Mouse (Mus musculus) bone marrow macrophage, adult 2 months (primary cell): ENCODE measurements around the gene Slc47a2. TPM values are rescaled to one million over a fixed set of nuclear protein-coding genes. Genes with fewer than 3 reads are reported as not detected.

ENCODE experiments used
- H3K27ac ChIP-seq: 2 replicates; pipeline ENCODE4 v1.5.1; 2012; ENCODE audit warnings: low read depth, low read length; ENCODE audit not compliant: insufficient read depth
- H3K4me1 ChIP-seq: 2 replicates; pipeline ENCODE4 v1.6.1; 2012; ENCODE audit warnings: low read length; ENCODE audit not compliant: control insufficient read depth, insufficient read depth
- H3K4me3 ChIP-seq: 2 replicates; pipeline ENCODE4 v1.5.1; 2012; ENCODE audit warnings: mild to moderate bottlenecking, low read length, moderate library complexity; ENCODE audit not compliant: insufficient read depth
- CTCF ChIP-seq: IDR thresholded peaks from 2 replicates; pipeline ENCODE4 v1.5.1; 2012; ENCODE audit warnings: low read depth, mild to moderate bottlenecking, low read length, moderate library complexity
- POLR2A ChIP-seq: IDR thresholded peaks from 2 replicates; pipeline ENCODE4 v1.6.1; 2012; ENCODE audit warnings: mild to moderate bottlenecking, low read depth, low read length, borderline replicate concordance
- polyA plus RNA-seq: library from polyadenylated mRNA; stranded (reverse); fragments of >200 nt; gene quantifications from 2 replicates; pipeline ENCODE4 v1.2.4, GENCODE M21; 2012; ENCODE audit not compliant: missing spikeins, insufficient read depth, insufficient read length

The Slc47a2 gene
- polyA plus RNA-seq, 1 experiment, result not detected

DNA sequence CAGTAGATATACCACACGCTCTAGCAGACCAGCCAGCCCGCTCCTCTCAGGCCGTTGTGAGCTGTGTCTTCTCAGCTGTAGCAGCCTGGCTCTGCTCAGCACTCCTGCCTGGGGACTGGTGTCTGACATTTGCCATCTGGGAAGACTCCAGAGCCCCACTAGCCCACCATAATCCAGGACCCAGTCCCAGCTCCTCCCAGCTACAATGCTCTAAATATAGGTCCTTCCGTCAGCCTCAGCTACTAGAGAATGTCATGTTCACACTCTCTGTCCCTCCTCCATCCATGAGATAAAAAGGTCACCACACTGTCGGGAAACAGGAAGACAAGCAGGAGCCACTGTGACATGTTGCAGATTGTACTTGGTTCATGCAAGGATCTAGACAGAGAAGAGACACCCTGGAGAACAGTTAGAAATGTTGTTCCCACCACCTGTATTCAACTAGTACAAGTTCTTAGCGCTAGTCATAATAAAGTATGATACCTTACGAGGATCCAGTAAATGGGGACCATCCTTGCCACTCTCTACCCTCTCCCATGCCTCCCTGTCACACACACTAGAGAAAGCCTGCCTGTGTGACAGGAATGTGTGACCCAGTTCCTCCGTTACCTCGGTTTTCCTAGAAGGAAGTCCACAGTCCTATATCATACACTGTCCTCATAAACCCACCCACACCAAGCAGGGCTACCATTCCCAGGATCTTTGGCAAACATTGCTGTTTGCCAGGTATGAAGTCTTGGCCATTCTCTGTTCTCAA, 24.0 kb upstream of the Slc47a2 start:
- Histone ChIP-seq H3K4me3 (no peak overlapping the region), H3K27ac (no peak overlapping the region), H3K4me1 (no peaks in the 10 kb centered on the region)
- TF ChIP-seq CTCF (no peak), POLR2A (no peak)

DNA sequence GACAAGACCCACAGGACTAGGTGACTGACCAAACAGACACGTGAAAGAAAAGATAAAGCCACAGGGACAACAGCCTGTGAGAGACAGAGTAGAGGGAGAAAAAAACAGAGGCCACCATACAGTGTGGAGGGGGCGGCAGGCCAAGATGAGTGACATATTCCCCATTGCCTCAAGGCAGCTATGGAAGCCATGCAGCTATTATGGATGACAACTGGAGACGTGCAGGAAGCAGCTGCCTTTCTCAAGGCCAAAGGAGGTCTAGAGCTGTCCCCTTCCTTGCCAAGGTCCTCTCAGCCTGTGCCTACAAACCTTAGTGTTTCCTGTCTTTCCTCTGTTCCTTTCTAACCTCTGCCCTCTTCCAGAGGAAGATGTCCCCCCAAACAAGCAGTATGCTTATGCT, 23.3 kb upstream of the Slc47a2 start:
- no peak for TF ChIP-seq CTCF
- no peak for TF ChIP-seq POLR2A

DNA sequence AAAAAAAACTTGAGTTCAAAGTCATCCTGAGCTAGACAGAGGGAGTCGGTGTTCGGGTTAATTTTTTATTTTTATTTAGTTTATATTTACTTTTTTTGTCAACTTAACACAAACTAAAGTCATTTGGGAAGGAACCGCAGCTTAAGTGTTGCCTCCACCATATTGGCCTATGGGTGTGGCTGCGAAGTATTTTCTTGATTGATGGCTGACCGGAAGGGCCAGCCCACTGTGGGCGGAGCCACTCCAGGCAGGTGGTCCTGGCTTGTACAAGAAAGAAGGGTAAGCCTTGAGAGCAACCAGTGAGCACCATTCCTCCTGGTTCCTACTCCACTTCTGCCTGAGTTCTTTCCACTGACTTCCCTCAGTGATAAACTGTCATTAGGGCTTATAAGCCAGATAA, 21.4 kb upstream of the Slc47a2 start:
- no peak overlapping the region for H3K27ac ChIP-seq
- no peak for TF ChIP-seq POLR2A
- TF ChIP-seq CTCF, result no peak
- no peaks in the 10 kb centered on the region for H3K4me1 ChIP-seq
- no peak overlapping the region for H3K4me3 ChIP-seq

More for the DNA sequence above, 23.3 kb upstream of the Slc47a2 start:
- Histone ChIP-seq H3K4me3 (no peak overlapping the region), H3K4me1 (no peaks in the 10 kb centered on the region), H3K27ac (no peak overlapping the region)

DNA sequence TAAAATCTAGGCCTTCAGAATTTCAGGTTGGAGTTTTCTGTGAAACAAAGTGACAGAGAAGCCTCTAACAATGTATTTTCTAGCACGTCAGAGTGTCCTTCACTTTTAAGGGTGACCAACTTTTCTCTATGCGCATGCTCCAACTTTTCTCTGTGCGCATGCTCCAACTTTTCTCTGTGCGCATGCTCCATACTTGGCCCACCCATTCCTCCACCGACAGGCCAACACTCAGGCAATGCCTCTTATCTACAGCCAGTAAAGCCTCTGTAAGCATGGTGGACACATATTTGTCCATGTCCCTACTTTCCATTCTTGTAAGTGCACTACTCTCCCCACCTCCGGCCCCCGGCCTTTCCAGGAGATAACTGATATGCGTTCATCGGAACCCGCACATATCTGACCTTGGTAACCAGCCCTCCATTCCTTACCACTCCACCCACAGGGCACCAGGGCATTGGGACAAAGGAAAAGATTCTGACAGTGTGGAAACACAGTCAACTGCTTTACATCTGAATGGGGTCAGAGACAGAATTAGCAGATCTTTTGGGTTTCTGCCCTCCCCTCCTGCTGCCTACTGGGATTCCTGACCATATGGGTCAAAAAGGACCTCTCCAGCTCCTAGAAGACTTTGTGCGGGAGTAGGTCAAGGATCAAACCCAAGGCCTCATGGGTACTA, 19.0 kb upstream of the Slc47a2 start:
- TF ChIP-seq CTCF, result no peak
- no peak for TF ChIP-seq POLR2A
- H3K4me1 ChIP-seq, result no peaks in the 10 kb centered on the region
- no peak overlapping the region for H3K27ac ChIP-seq
- H3K4me3 ChIP-seq, result no peak overlapping the region

DNA sequence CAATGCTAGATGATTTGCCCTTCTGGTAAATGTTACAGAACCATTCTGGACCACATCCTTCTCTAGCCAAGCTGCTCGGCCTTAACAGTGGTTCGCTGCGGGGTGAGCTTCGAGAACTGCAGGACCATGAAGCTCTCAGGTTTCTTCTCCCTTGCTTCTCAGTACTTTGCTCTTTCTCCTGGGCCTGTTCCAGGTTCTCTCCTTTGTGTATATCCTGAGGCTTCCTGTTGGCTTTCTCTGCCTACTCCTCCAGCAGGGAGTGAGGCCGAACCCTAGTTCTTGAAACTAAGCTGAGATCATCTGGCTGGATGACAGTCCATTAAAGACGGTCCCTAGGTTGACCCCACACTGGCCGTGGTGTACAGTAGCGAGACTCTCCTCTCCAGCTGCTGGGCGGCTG, 13.9 kb upstream of the Slc47a2 start:
- TF ChIP-seq POLR2A (no peak), CTCF (no peak)

DNA sequence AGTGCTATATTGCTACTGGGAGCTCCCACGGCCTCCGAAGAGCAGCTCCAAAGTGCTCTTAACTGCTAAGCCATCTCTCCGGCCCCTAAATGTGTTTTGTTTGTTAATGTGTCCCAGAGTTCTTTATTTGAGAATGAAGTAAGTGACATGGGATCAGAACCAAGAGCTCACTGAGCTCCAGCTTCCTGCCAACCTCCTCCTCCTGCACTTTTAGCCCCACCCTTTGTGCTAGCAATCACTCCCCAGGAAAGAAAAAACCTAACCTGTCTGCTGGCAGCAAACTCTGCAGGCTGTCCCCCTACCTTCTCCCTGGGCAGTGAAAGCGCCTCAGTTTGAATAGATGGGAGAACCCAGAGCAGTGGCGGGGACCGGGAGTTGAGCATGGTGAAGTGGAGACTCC, 13.5 kb upstream of the Slc47a2 start:
- no peak for TF ChIP-seq POLR2A
- TF ChIP-seq CTCF, result no peak
- Histone ChIP-seq H3K4me1 (no peaks in the 10 kb centered on the region), H3K27ac (no peak overlapping the region), H3K4me3 (no peak overlapping the region)

More for the DNA sequence above, 13.9 kb upstream of the Slc47a2 start:
- H3K27ac ChIP-seq, result no peak overlapping the region
- H3K4me3 ChIP-seq, result no peak overlapping the region
- no peaks in the 10 kb centered on the region for H3K4me1 ChIP-seq

DNA sequence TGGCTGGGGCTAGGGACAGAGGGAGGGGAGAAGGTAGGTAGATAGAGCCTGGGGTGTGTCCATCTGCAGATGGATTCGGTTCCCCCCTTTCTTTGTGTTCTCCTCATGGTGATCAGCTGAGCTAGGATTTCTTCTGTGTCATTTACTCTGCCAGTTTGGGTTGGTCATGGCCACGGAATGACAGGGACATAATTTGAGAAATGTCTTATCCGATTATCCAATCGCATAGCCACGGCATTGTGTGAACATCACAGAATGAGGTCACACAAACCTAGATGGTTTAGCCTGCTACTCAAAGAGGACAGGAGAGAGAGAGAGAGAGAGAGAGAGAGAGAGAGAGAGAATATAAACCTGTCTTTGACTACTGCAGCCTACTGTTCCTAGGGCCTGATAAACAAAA, 12.7 kb upstream of the Slc47a2 start:
- Histone ChIP-seq H3K4me1 (no peaks in the 10 kb centered on the region), H3K4me3 (no peak overlapping the region), H3K27ac (no peak overlapping the region)
- TF ChIP-seq CTCF (no peak), POLR2A (no peak)

DNA sequence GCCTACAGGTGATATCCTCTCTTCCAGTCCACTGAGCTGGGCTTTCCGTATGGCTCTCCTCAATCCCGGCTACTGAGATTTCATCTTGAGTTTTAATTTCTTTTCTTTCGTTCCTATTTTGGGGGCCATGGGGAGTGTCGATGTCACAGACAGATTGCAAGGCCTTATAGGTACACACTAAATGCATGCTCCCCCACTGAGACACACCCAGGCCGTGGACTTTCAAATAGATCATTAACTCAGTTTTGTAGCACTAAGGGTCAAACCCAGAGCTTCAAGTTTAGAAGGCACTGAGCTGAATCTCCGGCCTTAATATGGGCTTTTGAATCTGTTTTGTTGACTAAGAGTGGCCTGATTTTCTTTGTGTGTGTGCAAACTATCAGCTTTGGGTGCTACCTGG, 11.7 kb upstream of the Slc47a2 start:
- TF ChIP-seq CTCF (no peak), POLR2A (no peak)

DNA sequence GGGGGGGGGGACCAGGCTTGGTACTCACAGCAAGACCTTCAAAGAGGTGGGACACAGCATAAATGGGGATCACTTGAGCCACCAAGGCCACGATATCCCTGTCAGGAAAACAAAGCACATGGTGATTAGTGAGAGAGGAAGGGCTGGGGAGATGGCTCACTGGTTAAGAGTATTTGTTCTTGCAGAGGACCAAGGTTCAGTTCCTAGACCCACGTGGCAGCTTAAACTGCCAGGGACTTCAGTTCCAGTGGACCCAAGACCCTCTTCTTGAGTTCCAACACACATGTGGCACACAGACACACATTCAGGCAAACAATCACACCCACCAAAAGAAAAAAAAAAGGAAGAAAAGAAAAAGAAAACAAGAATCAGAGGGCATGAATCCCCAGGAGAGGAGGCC, 10.4 kb upstream of the Slc47a2 start:
- TF ChIP-seq CTCF (no peak), POLR2A (no peak)

More for the DNA sequence above, 11.7 kb upstream of the Slc47a2 start:
- Histone ChIP-seq H3K4me1 (no peaks in the 10 kb centered on the region), H3K27ac (no peak overlapping the region), H3K4me3 (no peak overlapping the region)

DNA sequence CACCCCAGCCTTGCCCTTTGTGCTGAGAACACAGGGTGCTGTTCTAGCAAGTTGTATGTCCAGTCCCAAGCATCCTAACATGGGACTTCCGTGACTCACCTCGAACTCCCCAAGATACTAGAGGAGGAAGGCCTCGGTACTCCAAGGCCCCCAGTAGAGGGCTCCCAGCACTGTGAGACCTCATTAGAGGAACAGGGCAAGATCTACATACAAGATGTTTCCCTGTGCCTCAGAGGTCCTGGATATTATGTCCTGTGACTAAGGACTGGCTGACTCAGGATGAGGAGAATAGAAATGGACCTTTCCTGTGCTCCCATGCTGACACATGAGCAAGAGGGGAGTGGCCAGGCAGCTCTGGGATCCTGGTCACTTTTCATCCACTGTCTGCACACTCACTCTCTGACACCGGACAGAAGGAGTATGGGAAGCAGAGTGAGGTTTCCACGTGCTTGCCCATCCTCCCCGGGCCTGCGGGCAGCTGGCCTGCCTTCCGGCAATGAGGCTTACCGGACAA, 9.5 kb upstream of the Slc47a2 start:
- no peak overlapping the region for H3K27ac ChIP-seq
- TF ChIP-seq CTCF (peak; percentile 22; the same call in 1 of the 2 replicates), POLR2A (no peak)
- H3K4me3 ChIP-seq, result no peak overlapping the region
- no peaks in the 10 kb centered on the region for H3K4me1 ChIP-seq

More for the DNA sequence above, 10.4 kb upstream of the Slc47a2 start:
- Histone ChIP-seq H3K27ac (no peak overlapping the region), H3K4me3 (no peak overlapping the region), H3K4me1 (no peaks in the 10 kb centered on the region)
